Mouse (Mus musculus) embryonic fibroblast, embryonic 13.5 days (primary cell): Measurements from ENCODE around the gene Hist1h1c.

ENCODE experiments used
- CTCF ChIP-seq: IDR thresholded peaks from 2 replicates; pipeline ENCODE4 v1.5.1; 2011; ENCODE audit warnings: mild to moderate bottlenecking, control low read depth, low read length, moderate library complexity, borderline replicate concordance; ENCODE audit not compliant: insufficient read depth
- POLR2A ChIP-seq: IDR thresholded peaks from 2 replicates; pipeline ENCODE4 v1.6.1; 2011; ENCODE audit warnings: low read depth, mild to moderate bottlenecking, control low read depth, low read length, moderate library complexity

DNA sequence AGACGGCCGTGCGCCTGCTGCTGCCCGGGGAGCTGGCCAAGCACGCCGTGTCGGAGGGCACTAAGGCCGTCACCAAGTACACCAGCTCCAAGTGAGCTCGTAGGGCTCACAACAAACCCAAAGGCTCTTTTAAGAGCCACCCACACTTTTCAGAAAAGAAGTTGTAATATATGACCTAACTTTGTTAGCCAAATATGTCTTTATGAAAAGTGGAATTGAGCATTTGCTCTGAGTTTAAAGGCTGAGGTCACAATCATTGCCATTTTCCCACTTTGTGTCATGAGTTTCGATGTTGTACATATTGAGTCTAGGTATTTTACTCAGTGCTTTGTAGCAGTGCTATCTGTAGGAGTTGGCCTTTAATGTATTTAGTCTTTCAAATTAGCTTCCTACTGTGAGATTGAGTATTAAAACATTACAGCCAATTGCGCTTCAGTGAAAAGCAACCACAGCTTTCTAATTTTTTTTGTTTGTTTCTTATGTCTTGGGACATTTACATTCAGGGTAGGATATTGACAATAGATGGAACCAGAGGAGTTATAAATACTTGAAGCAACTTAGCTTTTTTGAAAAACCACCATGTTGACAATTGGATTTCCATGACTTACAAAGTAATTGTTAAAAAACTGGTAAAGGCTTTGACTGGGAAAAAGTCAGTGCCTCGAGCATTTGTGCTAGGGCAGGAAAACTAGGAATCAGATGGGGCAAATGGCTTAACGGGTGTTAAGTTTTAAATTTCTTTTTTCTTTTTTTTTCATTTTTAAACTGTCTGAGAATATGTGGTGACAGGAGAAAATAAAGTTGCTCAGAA is 8.7 kb downstream of the Hist1h1c start:
- peak; percentile 72 for TF ChIP-seq POLR2A
- no peak for TF ChIP-seq CTCF
